Mouse (Mus musculus) liver, embryonic 15.5 days (tissue): ENCODE results near the gene Msln. TPM values are rescaled to one million over a fixed set of nuclear protein-coding genes. Genes with fewer than 3 reads are reported as not detected.
"Not testable (repeated sequence)": the region's sequence is repeated elsewhere in the genome, so short reads cannot be mapped to it uniquely, and the experiment has no call there.

Source experiments
- ATAC-seq: fragments of 200-750 bp; cut with Nextera tagmentation; 2 replicates; pipeline ENCODE4 v1.8.0; 2017; ENCODE audit warnings: moderate number of reproducible peaks, mild to moderate bottlenecking, moderate library complexity; ENCODE audit not compliant: insufficient read depth
- H3K27ac ChIP-seq: fragments of 300-500 bp; sonication (generic); replicated peaks from 2 replicates; pipeline ENCODE4 v1.5.1; 2015; ENCODE audit warnings: mild to moderate bottlenecking, inconsistent platforms
- H3K27me3 ChIP-seq: fragments of 300-500 bp; sonication (generic); 2 replicates; pipeline ENCODE4 v1.6.1; 2015; ENCODE audit warnings: mild to moderate bottlenecking, inconsistent platforms
- H3K36me3 ChIP-seq: fragments of 300-500 bp; sonication (generic); replicated peaks from 2 replicates; pipeline ENCODE4 v1.6.1; 2015; ENCODE audit warnings: moderate library complexity, mild to moderate bottlenecking, inconsistent platforms
- H3K4me1 ChIP-seq: fragments of 300-500 bp; sonication (generic); replicated peaks from 2 replicates; pipeline ENCODE4 v1.6.1; 2015; ENCODE audit warnings: inconsistent platforms
- H3K4me2 ChIP-seq: fragments of 300-500 bp; sonication (generic); 2 replicates; pipeline ENCODE4 v1.6.1; 2015; ENCODE audit warnings: moderate library complexity, mild to moderate bottlenecking, inconsistent platforms
- H3K4me3 ChIP-seq: fragments of 300-500 bp; sonication (generic); replicated peaks from 2 replicates; pipeline ENCODE4 v1.5.1; 2015; ENCODE audit warnings: mild to moderate bottlenecking, inconsistent platforms
- H3K9ac ChIP-seq: fragments of 300-500 bp; sonication (generic); 2 replicates; pipeline ENCODE4 v1.6.1; 2015; ENCODE audit warnings: moderate library complexity, mild to moderate bottlenecking, inconsistent platforms
- H3K9me3 ChIP-seq: fragments of 300-500 bp; sonication (generic); replicated peaks from 2 replicates; pipeline ENCODE4 v1.6.1; 2016; ENCODE audit warnings: inconsistent platforms
- WGBS: fragments of 180-500 bp; shearing (Covaris S2); methylation state at CpG from one replicate; pipeline ENCODE4 v1.1.7; 2015; ENCODE audit warnings: mixed read lengths; ENCODE audit not compliant: insufficient replicate concordance; 5-methylcytosine and 5-hydroxymethylcytosine counted together
- polyA plus RNA-seq: library from polyadenylated mRNA; unstranded; fragments of >200 nt; fragmentation: Nextera tagmentation; extraction: Ambion mirVana; gene quantifications from 2 replicates; pipeline ENCODE4 v1.2.1, GENCODE M21; 2015

Msln gene
- polyA plus RNA-seq, 1 experiment from 2014 or later: 2.5 TPM

- H3K36me3 ChIP-seq: no peaks in the 10 kb centered on the region
- ATAC-seq: no peak
- H3K4me3 ChIP-seq: no peak overlapping the region
- no peak overlapping the region for H3K4me2 ChIP-seq
- no peaks in the 10 kb centered on the region for H3K4me1 ChIP-seq
- H3K27me3 ChIP-seq: no peaks in the 10 kb centered on the region
- H3K27ac ChIP-seq: no peak overlapping the region
- WGBS: 74% methylated on average over 4 of the region's 4 CpGs
- H3K9ac ChIP-seq: no peak overlapping the region
- H3K9me3 ChIP-seq: no peaks in the 10 kb centered on the region
These were observed 5.9 kb downstream of the Msln start for GRCm38 (mm10) chr17:25748238-25748637.

GRCm38 (mm10) chr17:25744311-25744710 lies 9.9 kb downstream of the Msln start:
- no peaks in the 10 kb centered on the region for H3K36me3 ChIP-seq
- no peak overlapping the region for H3K9ac ChIP-seq
- H3K4me2 ChIP-seq: no peak overlapping the region
- no peaks in the 10 kb centered on the region for H3K9me3 ChIP-seq
- ATAC-seq: no peak
- H3K4me3 ChIP-seq: no peak overlapping the region
- 59% methylated on average over 10 of the region's 10 CpGs for WGBS
- H3K27me3 ChIP-seq: peaks cover 3% of the 10 kb centered on the region; the same call in 1 of the 2 replicates
- H3K27ac ChIP-seq: no peak overlapping the region
- H3K4me1 ChIP-seq: no peaks in the 10 kb centered on the region

- H3K4me3 ChIP-seq: no peak overlapping the region
- 77% methylated on average over 9 of the region's 9 CpGs for WGBS
- H3K4me1 ChIP-seq: no peaks in the 10 kb centered on the region
- no peak for ATAC-seq
- H3K36me3 ChIP-seq: no peaks in the 10 kb centered on the region
- no peak overlapping the region for H3K9ac ChIP-seq
- no peak overlapping the region for H3K27ac ChIP-seq
- H3K4me2 ChIP-seq: no peak overlapping the region
- H3K9me3 ChIP-seq: no peaks in the 10 kb centered on the region
- H3K27me3 ChIP-seq: peaks cover 3% of the 10 kb centered on the region; the same call in 1 of the 2 replicates
These were observed 10.3 kb downstream of the Msln start for GRCm38 (mm10) chr17:25743831-25744230.

GRCm38 (mm10) chr17:25741471-25741870 lies 12.7 kb downstream of the Msln start:
- not testable (repeated sequence) for H3K9ac ChIP-seq, H3K36me3 ChIP-seq, H3K4me1 ChIP-seq, ATAC-seq, H3K27me3 ChIP-seq, H3K4me3 ChIP-seq, H3K27ac ChIP-seq, H3K9me3 ChIP-seq, H3K4me2 ChIP-seq
- 61% methylated on average over 12 of the region's 12 CpGs for WGBS

- no peak overlapping the region for H3K4me3 ChIP-seq
- 52% methylated on average over 7 of the region's 7 CpGs for WGBS
- no peak overlapping the region for H3K9ac ChIP-seq
- no peaks in the 10 kb centered on the region for H3K36me3 ChIP-seq
- no peak overlapping the region for H3K4me2 ChIP-seq
- peaks cover 3% of the 10 kb centered on the region; the same call in 1 of the 2 replicates for H3K27me3 ChIP-seq
- ATAC-seq: no peak
- no peaks in the 10 kb centered on the region for H3K4me1 ChIP-seq
- H3K9me3 ChIP-seq: no peaks in the 10 kb centered on the region
- H3K27ac ChIP-seq: no peak overlapping the region
These were observed 15.3 kb downstream of the Msln start for GRCm38 (mm10) chr17:25738861-25739260.

GRCm38 (mm10) chr17:25735745-25736144 lies 18.4 kb downstream of the Msln start, which contains the start of gene Mslnl:
TSS of gene Mslnl (plus strand) at chr17:25736042.
- WGBS: 65% methylated on average over 3 of the region's 3 CpGs
- Histone ChIP-seq H3K27me3 (no peaks in the 10 kb centered on the region), H3K27ac (no peak within 1 kb of the TSS), H3K4me1 (no peaks in the 10 kb centered on the region), H3K36me3 (no peaks in the 10 kb centered on the region), H3K9me3 (no peaks in the 10 kb centered on the region), H3K9ac (no peak within 1 kb of the TSS), H3K4me2 (no peak within 1 kb of the TSS), H3K4me3 (no peak within 1 kb of the TSS)
- no peak for ATAC-seq

- no peak overlapping the region for H3K27ac ChIP-seq
- no peak overlapping the region for H3K4me2 ChIP-seq
- H3K4me3 ChIP-seq: no peak overlapping the region
- H3K27me3 ChIP-seq: no peaks in the 10 kb centered on the region
- 69% methylated on average over 5 of the region's 5 CpGs for WGBS
- H3K9me3 ChIP-seq: no peaks in the 10 kb centered on the region
- H3K4me1 ChIP-seq: no peaks in the 10 kb centered on the region
- no peaks in the 10 kb centered on the region for H3K36me3 ChIP-seq
- H3K9ac ChIP-seq: no peak overlapping the region
- ATAC-seq: no peak
These were observed 18.9 kb downstream of the Msln start for GRCm38 (mm10) chr17:25735246-25735645.

GRCm38 (mm10) chr17:25732082-25732481 lies 22.1 kb downstream of the Msln start:
- H3K9ac ChIP-seq: no peak overlapping the region
- WGBS: 15% methylated on average over 2 of the region's 2 CpGs
- ATAC-seq: no peak
- no peaks in the 10 kb centered on the region for H3K9me3 ChIP-seq
- no peak overlapping the region for H3K4me3 ChIP-seq
- no peaks in the 10 kb centered on the region; the same call in 1 of the 2 replicates for H3K36me3 ChIP-seq
- H3K27ac ChIP-seq: no peak overlapping the region
- H3K4me2 ChIP-seq: no peak overlapping the region
- no peaks in the 10 kb centered on the region for H3K27me3 ChIP-seq
- H3K4me1 ChIP-seq: peaks cover 12% of the 10 kb centered on the region

GRCm38 (mm10) chr17:25728009-25728270 lies 26.2 kb downstream of the Msln start:
- peak overlapping the region; percentile 39; the same call in 1 of the 2 replicates for H3K27ac ChIP-seq
- WGBS: 19% methylated on average over 4 of the region's 4 CpGs
- H3K36me3 ChIP-seq: peaks cover 25% of the 10 kb centered on the region
- peak overlapping the region; percentile 96 for H3K4me2 ChIP-seq
- ATAC-seq: no peak
- H3K27me3 ChIP-seq: no peaks in the 10 kb centered on the region
- H3K9me3 ChIP-seq: no peaks in the 10 kb centered on the region
- H3K4me1 ChIP-seq: peaks cover 25% of the 10 kb centered on the region
- H3K4me3 ChIP-seq: peak overlapping the region; percentile 80
- H3K9ac ChIP-seq: peak overlapping the region; percentile 69

GRCm38 (mm10) chr17:25727265-25728008 lies 26.7 kb downstream of the Msln start, which contains the start of the genes Chtf18 and Rpusd1:
TSS of gene Chtf18 (minus strand) at chr17:25727419.
TSS of gene Rpusd1 (plus strand) at chr17:25727670.
- peak within 1 kb of the TSS; percentile 76 for H3K9ac ChIP-seq
- H3K27ac ChIP-seq: peak within 1 kb of the TSS; percentile 39
- WGBS: under 1% methylated on average over 37 of the region's 37 CpGs
- peak; percentile 98 for ATAC-seq
- peaks cover 30% of the 10 kb centered on the region for H3K36me3 ChIP-seq
- no peaks in the 10 kb centered on the region for H3K27me3 ChIP-seq
- peaks cover 25% of the 10 kb centered on the region for H3K4me1 ChIP-seq
- H3K4me3 ChIP-seq: peak within 1 kb of the TSS; percentile 80
- peak within 1 kb of the TSS; percentile 96 for H3K4me2 ChIP-seq
- H3K9me3 ChIP-seq: no peaks in the 10 kb centered on the region

GRCm38 (mm10) chr17:25725264-25725663 lies 28.9 kb downstream of the Msln start:
- peaks cover 52% of the 10 kb centered on the region for H3K36me3 ChIP-seq
- H3K9ac ChIP-seq: no peak overlapping the region
- H3K4me1 ChIP-seq: peaks cover 25% of the 10 kb centered on the region
- no peak overlapping the region for H3K27ac ChIP-seq
- WGBS: 83% methylated on average over 6 of the region's 6 CpGs
- H3K4me3 ChIP-seq: no peak overlapping the region
- ATAC-seq: no peak
- H3K9me3 ChIP-seq: no peaks in the 10 kb centered on the region
- no peak overlapping the region for H3K4me2 ChIP-seq
- no peaks in the 10 kb centered on the region for H3K27me3 ChIP-seq

- Histone ChIP-seq H3K4me1 (peaks cover 25% of the 10 kb centered on the region), H3K4me3 (no peak overlapping the region), H3K9me3 (no peaks in the 10 kb centered on the region), H3K36me3 (peaks cover 65% of the 10 kb centered on the region), H3K4me2 (no peak overlapping the region), H3K27me3 (no peaks in the 10 kb centered on the region), H3K9ac (no peak overlapping the region), H3K27ac (no peak overlapping the region)
- ATAC-seq: no peak
- WGBS: 72% methylated on average over 7 of the region's 7 CpGs
These were observed 30.3 kb downstream of the Msln start for GRCm38 (mm10) chr17:25723919-25724318.
